Mouse (Mus musculus) leukemia stem cell, adult 10-12 weeks (primary cell): Measurements from ENCODE around the gene D3Ertd254e. TPM values are rescaled to one million over a fixed set of nuclear protein-coding genes. Genes with fewer than 3 reads are reported as not detected.

ENCODE experiments used
- polyA plus RNA-seq: library from polyadenylated mRNA; stranded (reverse); fragments of >175 nt; gene quantifications from 2 replicates; pipeline ENCODE4 v1.2.3, GENCODE M21; 2012; ENCODE audit warnings: low replicate concordance

Gene D3Ertd254e
- polyA plus RNA-seq = 0.06 and 0.50 TPM in 2 replicates

GRCm38 (mm10) chr3:36150934-36151686 is at the start of gene D3Ertd254e:
D3Ertd254e (plus strand) TSS chr3:36151017.

Other genes starting within 250 kb of the D3Ertd254e start
- gene Dcun1d1, start 213.6 kb upstream of the D3Ertd254e start, polyA plus RNA-seq = 1.1 and 3.8 TPM in 2 replicates
- gene Mccc1, start 150.3 kb upstream of the D3Ertd254e start, polyA plus RNA-seq = 1.7 and 1.8 TPM in 2 replicates
- not detected in 2 replicates for gene Ccdc144b, start 97.5 kb upstream of the D3Ertd254e start, polyA plus RNA-seq
- gene Acad9, start 85.0 kb upstream of the D3Ertd254e start, polyA plus RNA-seq = 7.0 and 7.8 TPM in 2 replicates
- not detected in 2 replicates for gene Qrfpr, start 71.3 kb downstream of the D3Ertd254e start, polyA plus RNA-seq